Mouse (Mus musculus) heart, postnatal 0 days (tissue): ENCODE measurements at regions not wholly inside any gene's neighbourhood (a gene's known extent, or its start where the extent isn't known, plus 50 kb on each side); places are given as distances from the start of the nearest gene placed in this dataset.

ENCODE experiments used
- CTCF ChIP-seq: IDR thresholded peaks from 2 replicates; pipeline ENCODE4 v1.5.1; 2016; ENCODE audit warnings: antibody characterized with exemption, control low read depth, low read depth
- EP300 ChIP-seq: IDR thresholded peaks from 2 replicates; pipeline ENCODE4 v1.6.1; 2016; ENCODE audit warnings: antibody characterized with exemption, low read depth

- TF ChIP-seq CTCF (no peak), EP300 (no peak)
Measured at GRCm38 (mm10) chr5:133320206-133320605, 777.1 kb upstream of the Auts2 start.
